Mouse (Mus musculus) intestine, embryonic 15.5 days (tissue): ENCODE data around the gene Akap5. TPM values are rescaled to one million over a fixed set of nuclear protein-coding genes. Genes with fewer than 3 reads are reported as not detected.

ENCODE experiments used
- ATAC-seq: fragments of 200-750 bp; cut with Nextera tagmentation; 2 replicates; pipeline ENCODE4 v1.8.0; 2017; ENCODE audit warnings: moderate TSS enrichment, moderate library complexity
- H3K27ac ChIP-seq: fragments of 300-500 bp; sonication (generic); 2 replicates; pipeline ENCODE4 v1.5.1; 2015; ENCODE audit warnings: mild to moderate bottlenecking, inconsistent platforms
- H3K27me3 ChIP-seq: fragments of 300-500 bp; sonication (generic); replicated peaks from 2 replicates; pipeline ENCODE4 v1.6.1; 2015; ENCODE audit warnings: inconsistent platforms
- H3K36me3 ChIP-seq: fragments of 300-500 bp; sonication (generic); 2 replicates; pipeline ENCODE4 v1.6.1; 2015; ENCODE audit warnings: inconsistent platforms
- H3K4me1 ChIP-seq: fragments of 300-500 bp; sonication (generic); replicated peaks from 2 replicates; pipeline ENCODE4 v1.6.1; 2015; ENCODE audit warnings: inconsistent platforms
- H3K4me2 ChIP-seq: fragments of 300-500 bp; sonication (generic); replicated peaks from 2 replicates; pipeline ENCODE4 v1.6.1; 2015; ENCODE audit warnings: mild to moderate bottlenecking, inconsistent platforms
- H3K4me3 ChIP-seq: fragments of 300-500 bp; sonication (generic); replicated peaks from 2 replicates; pipeline ENCODE4 v1.5.1; 2015; ENCODE audit warnings: inconsistent platforms
- H3K9ac ChIP-seq: fragments of 300-500 bp; sonication (generic); 2 replicates; pipeline ENCODE4 v1.6.1; 2015; ENCODE audit warnings: inconsistent platforms
- H3K9me3 ChIP-seq: fragments of 300-500 bp; sonication (generic); 2 replicates; pipeline ENCODE4 v1.6.1; 2016; ENCODE audit warnings: inconsistent platforms
- WGBS: fragments of 180-500 bp; shearing (Covaris S2); methylation state at CpG from one replicate; pipeline ENCODE4 v1.1.7; 2015; 5-methylcytosine and 5-hydroxymethylcytosine counted together
- polyA plus RNA-seq: library from polyadenylated mRNA; unstranded; fragments of >200 nt; fragmentation: Nextera tagmentation; extraction: Ambion mirVana; gene quantifications from 2 replicates; pipeline ENCODE4 v1.2.1, GENCODE M21; 2015

Gene Akap5
- polyA plus RNA-seq, 1 experiment from 2014 or later, result 2.7 TPM

DNA sequence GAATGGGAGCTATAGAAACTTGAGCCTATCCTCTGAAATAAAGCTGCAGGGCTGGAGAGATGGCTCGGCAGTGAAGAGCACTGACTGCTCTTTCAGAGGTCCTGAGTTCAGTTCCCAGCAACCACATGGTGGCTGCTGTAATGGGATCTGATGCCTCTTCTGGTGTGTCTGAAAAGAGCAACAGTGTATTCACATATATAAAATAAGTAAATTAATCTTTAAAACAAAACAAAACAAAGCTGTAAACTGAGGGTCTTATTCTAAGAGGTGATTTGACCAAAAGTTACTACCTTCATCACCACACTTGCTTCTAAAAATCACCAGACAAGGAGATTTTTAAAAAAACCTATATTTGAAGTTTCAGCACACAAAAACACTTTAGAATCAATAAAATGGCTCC is 36.2 kb downstream of the Akap5 start:
- Histone ChIP-seq H3K4me1 (no peaks in the 10 kb centered on the region), H3K4me3 (no peak overlapping the region), H3K4me2 (no peak overlapping the region), H3K27me3 (no peaks in the 10 kb centered on the region), H3K36me3 (no peaks in the 10 kb centered on the region), H3K9ac (no peak overlapping the region), H3K9me3 (no peaks in the 10 kb centered on the region), H3K27ac (no peak overlapping the region)
- no peak for ATAC-seq
- WGBS, result 77% methylated on average over 1 of the region's 1 CpGs

DNA sequence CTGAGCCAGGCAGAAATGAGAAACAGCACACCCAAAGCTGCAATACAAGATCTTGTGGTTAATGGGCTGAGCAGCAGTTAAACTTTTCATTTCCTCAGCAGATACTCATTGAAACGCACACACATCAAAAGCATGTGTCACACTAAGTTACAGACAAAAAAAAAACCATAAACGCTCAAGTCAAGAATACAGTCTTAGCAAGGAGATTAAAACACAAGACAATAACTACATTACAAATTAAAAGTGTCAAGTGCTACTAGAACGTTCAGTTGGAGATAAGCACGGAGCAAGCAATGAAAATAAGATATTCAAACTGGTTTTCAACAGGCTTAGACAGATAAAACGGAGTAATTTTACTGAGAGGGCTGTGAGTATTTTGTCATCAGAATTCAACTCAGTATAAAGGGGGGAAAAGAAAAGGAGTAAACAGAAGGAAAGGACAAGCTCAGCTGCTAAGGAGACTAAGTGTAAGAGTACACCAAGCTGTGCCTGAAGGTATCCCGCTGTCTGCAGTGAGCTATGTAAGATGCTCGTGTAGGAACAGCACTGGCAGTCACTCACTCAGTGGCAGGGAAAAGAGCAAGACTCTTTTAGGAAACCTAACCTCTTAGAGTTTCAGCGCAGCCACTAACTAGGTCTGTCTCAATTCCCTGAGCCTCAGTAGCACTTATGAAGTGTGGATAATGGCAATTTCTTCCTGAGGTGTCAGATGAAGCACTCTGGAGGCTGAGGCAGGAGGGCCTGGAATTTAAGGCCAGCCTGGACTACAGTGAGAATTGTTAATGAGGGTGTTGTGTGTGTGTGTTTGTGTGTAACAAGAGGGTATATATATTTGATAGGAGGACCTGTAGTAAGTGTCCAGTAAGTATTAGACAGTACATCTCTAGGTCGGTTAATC is 37.0 kb downstream of the Akap5 start:
- Histone ChIP-seq H3K4me1 (no peaks in the 10 kb centered on the region), H3K27me3 (no peaks in the 10 kb centered on the region), H3K27ac (no peak overlapping the region), H3K36me3 (no peaks in the 10 kb centered on the region), H3K9me3 (no peaks in the 10 kb centered on the region), H3K4me3 (no peak overlapping the region), H3K4me2 (no peak overlapping the region), H3K9ac (no peak overlapping the region)
- ATAC-seq, result no peak
- WGBS, result 69% methylated on average over 9 of the region's 9 CpGs

DNA sequence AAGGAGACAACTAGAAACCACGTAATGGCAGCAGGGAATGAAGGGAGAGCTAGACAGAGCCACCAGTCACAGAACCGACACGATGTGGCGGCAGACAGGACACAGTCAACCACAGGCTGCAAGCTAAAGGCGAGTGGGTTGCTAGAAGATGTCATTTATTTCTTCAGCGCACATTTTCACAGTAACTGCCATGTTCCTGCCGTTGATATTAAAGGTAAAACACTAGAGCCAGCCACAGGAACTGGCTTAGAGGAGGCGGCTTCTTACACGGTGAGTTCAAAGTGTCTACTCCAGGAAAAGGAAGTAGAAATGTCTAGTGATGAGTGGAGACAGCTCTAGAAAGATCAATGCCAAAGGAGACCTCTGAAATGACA is 37.6 kb downstream of the Akap5 start:
- Histone ChIP-seq H3K9ac (no peak overlapping the region), H3K4me3 (no peak overlapping the region), H3K4me1 (0 out of 2 replicates have a peak, but pooled peaks cover 3% of the 10 kb centered on the region), H3K27ac (no peak overlapping the region), H3K27me3 (no peaks in the 10 kb centered on the region), H3K4me2 (no peak overlapping the region), H3K36me3 (no peaks in the 10 kb centered on the region), H3K9me3 (no peaks in the 10 kb centered on the region)
- 85% methylated on average over 9 of the region's 9 CpGs for WGBS
- ATAC-seq, result no peak

- H3K4me1 ChIP-seq, result peaks cover 15% of the 10 kb centered on the region
- ATAC-seq, result no peak
- H3K4me2 ChIP-seq, result no peak overlapping the region
- H3K27me3 ChIP-seq, result no peaks in the 10 kb centered on the region
- no peak overlapping the region for H3K27ac ChIP-seq
- H3K9ac ChIP-seq, result no peak overlapping the region
- WGBS, result 69% methylated on average over 3 of the region's 3 CpGs
- no peak overlapping the region for H3K4me3 ChIP-seq
- no peaks in the 10 kb centered on the region for H3K9me3 ChIP-seq
- no peaks in the 10 kb centered on the region for H3K36me3 ChIP-seq
Observed at GRCm38 (mm10) chr12:76366276-76366675, 41.6 kb downstream of the Akap5 start.

- peaks cover 21% of the 10 kb centered on the region for H3K4me1 ChIP-seq
- H3K4me3 ChIP-seq, result 0 out of 2 replicates have a peak overlapping the region, but pooled peaks have one; percentile 1
- no peaks in the 10 kb centered on the region for H3K27me3 ChIP-seq
- H3K4me2 ChIP-seq, result peak overlapping the region; percentile 88
- H3K27ac ChIP-seq, result 0 out of 2 replicates have a peak overlapping the region, but pooled peaks have one; percentile 56
- H3K36me3 ChIP-seq, result no peaks in the 10 kb centered on the region
- no peak overlapping the region for H3K9ac ChIP-seq
- WGBS, result 25% methylated on average over 14 of the region's 14 CpGs
- no peaks in the 10 kb centered on the region for H3K9me3 ChIP-seq
- ATAC-seq, result no peak
Observed at GRCm38 (mm10) chr12:76367096-76367995, 42.7 kb downstream of the Akap5 start.

DNA sequence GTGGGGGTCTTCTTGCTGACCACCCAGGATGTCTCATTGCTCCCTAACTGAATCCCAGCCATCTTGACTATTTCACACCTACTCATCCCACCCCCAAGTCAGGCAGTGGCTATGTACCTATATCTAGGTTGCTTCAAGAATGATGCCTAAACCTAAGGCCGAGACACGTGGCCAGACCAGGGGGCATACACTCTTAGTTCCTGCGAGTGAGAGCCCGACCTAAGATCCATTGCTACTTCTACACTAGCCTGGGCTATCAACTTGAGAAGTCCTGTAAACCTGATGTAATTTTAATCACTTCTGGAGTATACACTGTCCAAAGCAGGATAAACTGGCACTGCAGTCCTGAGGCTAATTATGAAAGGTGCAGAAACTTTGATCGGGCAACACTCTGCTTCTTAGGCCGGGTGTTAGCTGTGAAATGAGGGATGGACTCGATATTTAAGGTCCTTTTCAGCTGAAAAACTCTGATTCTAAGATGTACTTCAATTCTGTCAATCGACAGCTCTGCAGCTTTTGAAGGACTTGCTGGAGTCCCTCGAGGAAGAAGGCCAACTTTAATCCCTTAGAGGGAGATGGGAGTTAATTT is 43.6 kb downstream of the Akap5 start:
- Histone ChIP-seq H3K9ac (0 out of 2 replicates have a peak overlapping the region, but pooled peaks have one; percentile 97), H3K4me3 (peak overlapping the region; percentile 87), H3K27ac (0 out of 2 replicates have a peak overlapping the region, but pooled peaks have one; percentile 100), H3K4me1 (peaks cover 28% of the 10 kb centered on the region), H3K36me3 (no peaks in the 10 kb centered on the region), H3K27me3 (no peaks in the 10 kb centered on the region), H3K9me3 (no peaks in the 10 kb centered on the region), H3K4me2 (peak overlapping the region; percentile 88)
- 9% methylated on average over 9 of the region's 9 CpGs for WGBS
- no peak for ATAC-seq

DNA sequence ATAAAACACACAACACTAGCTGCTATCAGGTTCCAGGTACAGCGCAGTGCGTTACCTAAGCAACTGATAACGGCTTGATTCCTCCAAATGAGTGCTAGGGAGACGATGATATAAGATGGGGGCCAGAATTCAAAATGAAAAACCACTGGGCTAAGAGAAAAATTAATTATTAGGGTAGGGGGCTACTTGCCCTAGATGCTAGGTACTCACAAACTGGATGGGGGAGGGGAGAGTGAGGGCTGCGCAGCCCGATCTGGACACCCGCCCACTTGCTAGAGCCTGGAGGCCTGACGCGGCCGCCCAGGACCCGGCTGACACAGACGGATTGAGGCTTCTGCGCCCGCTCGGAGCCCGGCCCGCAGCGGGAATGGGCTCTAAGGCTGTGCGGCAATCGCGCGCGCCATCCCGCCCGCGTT is 44.1 kb downstream of the Akap5 start:
- no peaks in the 10 kb centered on the region for H3K36me3 ChIP-seq
- 1% methylated on average over 26 of the region's 26 CpGs for WGBS

DNA sequence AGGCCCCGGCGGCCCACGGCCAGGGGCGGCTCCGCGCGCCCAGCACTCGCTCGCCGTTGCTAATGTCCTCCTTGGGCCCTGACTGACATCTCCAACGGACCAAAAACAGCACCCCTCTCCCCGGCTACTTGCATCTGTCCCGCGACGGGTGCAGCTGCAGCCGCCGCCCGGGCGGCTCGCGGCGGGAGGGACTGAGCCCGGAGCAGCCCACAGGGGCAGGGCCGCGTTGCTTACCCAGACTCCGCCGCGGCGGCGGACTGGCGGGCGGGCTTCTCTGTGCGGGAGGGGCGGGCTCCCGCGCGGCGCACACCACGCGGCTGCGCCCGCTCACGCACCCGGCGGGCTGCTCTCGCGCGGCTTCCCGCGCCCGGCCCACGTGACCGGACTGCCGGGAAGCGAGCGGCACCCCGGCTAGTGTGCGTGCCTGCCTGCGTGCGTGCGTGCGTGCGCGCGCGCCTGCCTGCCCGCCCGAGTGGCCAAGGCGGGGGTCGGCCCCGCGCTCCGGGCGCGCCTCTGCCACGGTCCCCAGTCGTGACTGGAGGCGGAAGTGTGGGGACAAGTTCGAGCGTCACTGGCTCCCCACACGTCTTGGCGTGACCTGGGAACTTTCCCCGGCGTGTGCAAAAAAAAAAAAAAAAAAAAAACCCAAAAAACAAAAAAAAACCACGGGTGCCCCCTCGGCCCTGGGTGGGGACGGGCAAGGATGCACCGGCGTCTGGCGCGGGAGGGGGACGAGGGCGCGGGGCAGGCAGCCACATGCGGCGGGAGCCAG is 44.7 kb downstream of the Akap5 start, which contains the start of gene Zbtb25:
Gene Zbtb25, minus strand, starts transcription at position 397 of the 772 bp plus-strand sequence.
- Histone ChIP-seq H3K27me3 (no peaks in the 10 kb centered on the region), H3K4me1 (peaks cover 28% of the 10 kb centered on the region), H3K9ac (peak within 1 kb of the TSS; percentile 97), H3K27ac (peak within 1 kb of the TSS; percentile 100), H3K4me3 (peak within 1 kb of the TSS; percentile 87), H3K36me3 (no peaks in the 10 kb centered on the region), H3K4me2 (peak within 1 kb of the TSS; percentile 88), H3K9me3 (no peaks in the 10 kb centered on the region)
- peak; percentile 83 for ATAC-seq
- under 1% methylated on average over 96 of the region's 96 CpGs for WGBS

More for the DNA sequence above, 44.1 kb downstream of the Akap5 start:
- peak overlapping the region; percentile 100 for H3K27ac ChIP-seq
- ATAC-seq, result peak; percentile 43
- H3K4me3 ChIP-seq, result peak overlapping the region; percentile 87
- H3K4me2 ChIP-seq, result peak overlapping the region; percentile 88
- H3K27me3 ChIP-seq, result no peaks in the 10 kb centered on the region
- no peaks in the 10 kb centered on the region for H3K9me3 ChIP-seq
- peaks cover 28% of the 10 kb centered on the region for H3K4me1 ChIP-seq
- peak overlapping the region; percentile 97 for H3K9ac ChIP-seq

- WGBS, result under 1% methylated on average over 91 of the region's 99 CpGs
- H3K9me3 ChIP-seq, result no peaks in the 10 kb centered on the region
- peaks cover 28% of the 10 kb centered on the region for H3K4me1 ChIP-seq
- peak within 1 kb of the TSS; percentile 97 for H3K9ac ChIP-seq
- peak; percentile 63 for ATAC-seq
- H3K36me3 ChIP-seq, result no peaks in the 10 kb centered on the region
- H3K27me3 ChIP-seq, result no peaks in the 10 kb centered on the region
- peak within 1 kb of the TSS; percentile 88 for H3K4me2 ChIP-seq
- peak within 1 kb of the TSS; percentile 87 for H3K4me3 ChIP-seq
- H3K27ac ChIP-seq, result peak within 1 kb of the TSS; percentile 100
Observed at GRCm38 (mm10) chr12:76369978-76370830, 45.5 kb downstream of the Akap5 start, which contains the start of gene Zbtb1. Gene Zbtb1 (plus strand): TSS chr12:76370266.

DNA sequence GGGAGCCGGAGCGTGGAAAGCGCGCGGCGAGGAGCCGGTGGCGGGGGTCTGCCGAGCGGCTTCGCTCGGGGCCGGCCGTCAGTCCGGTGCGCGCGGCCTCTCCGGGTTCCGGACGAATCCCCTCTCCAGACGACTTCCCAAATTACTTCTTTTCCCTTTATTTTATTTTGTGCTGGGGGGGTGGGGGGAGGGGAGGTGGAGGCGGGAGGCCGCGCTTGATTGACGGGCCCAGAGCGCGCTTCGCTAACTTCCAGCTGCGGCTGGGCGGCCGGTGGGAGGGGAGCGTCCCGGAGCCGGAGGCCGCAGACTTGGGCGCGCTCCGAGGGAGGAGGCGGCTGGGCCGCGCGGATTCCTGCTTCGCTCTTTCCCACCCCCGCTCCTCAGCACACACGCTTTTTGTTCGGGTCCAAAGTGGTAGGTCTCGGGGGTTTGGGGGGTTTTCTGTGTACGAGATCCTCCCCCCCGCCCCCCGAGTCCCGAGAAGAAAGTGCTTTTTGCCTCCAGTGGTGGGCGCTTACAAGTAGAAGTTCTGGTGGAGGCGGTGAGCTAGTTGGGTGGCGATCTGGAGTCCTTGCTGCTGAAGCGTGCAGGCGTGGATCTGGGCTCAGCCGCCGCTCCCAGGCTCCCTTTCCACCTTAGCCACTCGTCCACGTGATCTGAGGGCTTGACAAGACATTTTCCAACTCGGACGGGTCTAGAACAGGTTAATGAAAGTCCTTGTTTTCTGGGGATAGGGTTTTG is 46.3 kb downstream of the Akap5 start:
- Histone ChIP-seq H3K4me1 (peaks cover 28% of the 10 kb centered on the region), H3K4me2 (peak overlapping the region; percentile 88), H3K27me3 (no peaks in the 10 kb centered on the region), H3K27ac (peak overlapping the region; percentile 100), H3K9ac (peak overlapping the region; percentile 97), H3K4me3 (peak overlapping the region; percentile 87), H3K9me3 (no peaks in the 10 kb centered on the region), H3K36me3 (no peaks in the 10 kb centered on the region)
- WGBS, result under 1% methylated on average over 61 of the region's 63 CpGs
- peak; percentile 75 for ATAC-seq
